Mouse (Mus musculus): Measurements from ENCODE around the gene Adamts4.

The Adamts4 gene

GRCm38 (mm10) chr1:171232348-171232747 lies 17.9 kb upstream of the Adamts4 start:
- DNase-seq, result no peak

DNA sequence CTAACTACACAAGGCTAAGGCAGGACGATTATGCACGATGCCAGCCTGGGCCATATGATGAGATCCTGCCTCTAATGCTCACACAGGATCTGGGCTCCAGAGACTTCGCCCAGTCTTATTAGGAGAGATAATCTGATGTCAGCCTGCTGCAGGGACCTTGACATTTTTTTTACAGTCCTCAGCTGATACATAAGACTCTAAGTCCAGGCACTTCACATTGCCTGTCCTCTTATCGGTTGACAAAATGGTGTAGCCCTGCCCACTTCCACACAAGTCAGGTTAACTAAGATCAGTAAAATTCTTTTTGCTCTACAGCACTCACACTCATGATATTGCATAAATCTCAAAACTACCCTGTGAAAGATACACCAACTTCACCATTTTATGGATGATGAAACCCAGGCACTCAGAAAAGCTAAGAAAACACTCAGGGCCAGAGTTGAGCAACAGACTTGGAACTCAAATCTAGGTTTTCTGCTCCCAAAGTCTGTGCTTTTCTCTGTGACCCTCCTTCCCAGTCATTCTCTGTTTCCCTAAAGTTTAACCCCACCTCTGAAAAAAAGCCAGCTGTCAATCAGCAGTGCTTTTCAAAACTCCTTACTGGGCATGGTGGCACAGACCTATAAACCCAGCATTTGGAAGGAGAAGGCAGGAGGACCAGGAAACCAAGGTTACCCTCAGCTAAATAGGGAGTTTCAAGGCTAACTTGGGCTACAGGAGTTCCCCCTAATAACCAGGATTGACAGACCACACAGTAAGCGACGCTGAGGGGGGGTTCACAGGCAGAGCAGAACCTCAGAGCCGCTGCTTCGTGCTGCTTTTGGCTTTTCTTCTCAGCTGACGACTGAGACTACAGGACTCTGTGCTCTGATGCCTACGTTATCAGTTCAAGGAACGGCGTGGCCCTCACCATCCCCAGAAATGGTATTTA lies 17.2 kb upstream of the Adamts4 start:
- DNase-seq, result no peak

- DNase-seq, result no peak
Observed at GRCm38 (mm10) chr1:171234126-171234525, 16.1 kb upstream of the Adamts4 start, which contains the start of gene Fcer1g. Gene Fcer1g, minus strand, starts transcription at chr1:171234365.

- no peak for DNase-seq
Observed at GRCm38 (mm10) chr1:171234538-171234937, 15.7 kb upstream of the Adamts4 start.

- no peak for DNase-seq
Observed at GRCm38 (mm10) chr1:171235791-171236190, 14.4 kb upstream of the Adamts4 start.

DNA sequence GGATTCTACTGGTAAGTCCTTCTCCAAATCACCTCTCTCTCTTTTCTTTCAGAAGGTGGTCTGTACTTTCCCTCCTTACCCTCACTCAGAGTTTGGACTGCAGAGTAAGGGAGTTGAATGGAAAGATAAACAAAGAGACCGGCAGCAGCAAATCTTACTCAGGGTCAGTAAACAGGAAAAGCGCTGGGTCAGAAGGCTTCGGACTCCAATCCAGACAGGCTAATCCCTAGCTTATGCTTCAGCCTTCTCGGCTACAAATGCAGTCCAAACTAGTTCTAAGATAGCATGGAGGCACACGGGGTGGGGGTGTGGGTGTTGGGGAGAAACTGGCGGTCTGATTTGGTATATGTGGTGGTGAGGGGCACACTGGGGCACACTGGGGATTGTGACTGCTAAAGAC lies 12.8 kb upstream of the Adamts4 start:
- DNase-seq, result peak in 1 of 2 experiments; percentile 50

DNA sequence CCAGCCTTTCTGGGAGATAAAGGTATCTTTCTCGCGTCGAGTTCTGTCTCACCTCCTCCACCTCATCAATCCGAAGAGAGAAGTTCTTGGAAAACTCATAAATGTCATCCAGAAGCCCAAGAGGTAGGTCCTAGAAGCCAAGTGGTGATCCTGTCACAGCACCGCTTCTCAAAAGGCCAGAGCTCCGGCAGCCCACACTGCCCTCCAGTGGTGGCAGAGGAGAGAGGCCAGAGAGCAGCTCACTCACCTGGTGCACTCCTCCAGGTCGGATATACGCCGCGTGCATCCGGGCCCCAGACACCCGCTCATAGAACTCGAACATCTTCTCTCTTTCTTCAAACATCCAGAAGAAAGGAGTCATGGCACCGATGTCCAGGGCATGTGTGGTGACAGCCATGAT lies 11.8 kb upstream of the Adamts4 start:
- peak; percentile 67 to 86 for DNase-seq

- peak; percentile 54 to 78 for DNase-seq
Observed at GRCm38 (mm10) chr1:171239992-171240744, 10.1 kb upstream of the Adamts4 start.

DNA sequence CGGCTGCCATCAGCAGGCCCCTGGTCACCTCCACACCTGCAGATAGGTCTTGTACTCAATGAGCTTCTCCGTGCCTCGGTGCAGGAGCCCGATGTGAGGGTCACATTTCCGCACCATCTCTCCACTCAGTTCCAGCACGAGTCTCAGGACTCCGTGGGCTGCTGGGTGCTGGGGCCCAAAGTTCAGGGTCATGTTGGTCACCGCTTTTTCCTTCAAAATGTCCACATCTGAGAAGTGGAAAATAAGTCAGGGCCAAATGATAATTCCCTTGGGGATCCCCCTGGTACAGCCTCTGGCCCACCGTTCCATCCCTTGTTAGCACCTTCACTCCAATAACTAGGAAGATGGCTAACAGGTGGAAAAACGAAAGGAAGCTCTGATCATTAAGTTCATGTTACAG lies 9.3 kb upstream of the Adamts4 start:
- no peak for DNase-seq

DNA sequence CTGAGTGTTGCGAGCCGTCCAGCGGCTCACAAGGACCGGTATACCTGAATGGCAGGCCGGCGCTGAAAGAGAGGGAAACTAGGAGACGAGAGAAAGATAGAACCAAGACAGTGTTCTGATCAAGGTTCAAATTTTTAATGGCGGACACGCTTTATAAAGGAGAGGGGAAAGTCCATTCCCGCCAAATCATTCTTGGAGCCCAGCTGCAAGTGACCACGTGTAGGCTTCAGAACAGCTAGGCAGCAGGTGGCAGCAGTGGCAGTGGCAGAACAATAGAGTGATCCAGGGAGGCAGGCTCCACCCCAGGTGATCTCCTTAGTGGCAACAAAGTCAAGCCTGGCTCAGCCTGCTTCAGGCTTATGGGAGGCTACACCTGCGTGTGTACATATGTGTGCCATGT lies 8.3 kb upstream of the Adamts4 start:
- DNase-seq, result peak; percentile 50 to 57

GRCm38 (mm10) chr1:171245353-171245752 lies 4.9 kb upstream of the Adamts4 start:
- DNase-seq, result no peak

DNA sequence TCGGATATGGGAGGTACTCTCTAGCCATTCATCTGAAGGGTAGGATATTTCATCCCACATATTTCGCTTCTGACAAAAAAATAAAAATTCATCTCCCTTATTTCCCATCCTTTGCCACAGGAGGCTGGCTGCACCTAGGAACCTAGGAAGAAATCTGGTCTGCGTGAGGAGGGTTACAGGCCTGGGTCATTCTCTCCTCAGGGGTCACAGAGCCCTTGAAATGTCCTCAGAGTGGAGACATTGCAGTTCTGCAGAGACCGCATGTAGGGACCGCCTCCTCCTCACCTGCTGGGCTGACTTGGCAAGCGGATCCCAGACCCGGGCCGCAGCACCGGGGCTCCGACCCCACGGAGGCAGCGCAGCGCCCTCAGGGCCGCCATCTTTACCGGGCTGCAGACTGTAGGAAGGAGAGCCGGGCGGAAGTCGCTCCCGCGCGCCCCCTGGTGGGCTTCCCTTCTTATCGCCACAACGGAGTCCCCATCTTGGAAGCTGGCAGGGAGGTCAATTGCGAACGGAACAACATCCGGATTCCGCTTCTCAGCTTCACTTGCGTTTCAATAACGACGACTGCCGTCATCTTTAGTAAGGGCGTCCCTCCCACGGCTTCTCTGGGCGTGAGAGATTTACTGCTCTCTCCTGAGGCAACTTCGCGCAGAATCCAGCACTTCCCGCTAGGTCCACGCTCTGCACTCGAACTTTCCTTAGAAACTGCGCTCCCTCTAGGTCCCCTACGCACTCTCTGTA lies 3.3 kb upstream of the Adamts4 start:
- peak; percentile 99 for DNase-seq

DNA sequence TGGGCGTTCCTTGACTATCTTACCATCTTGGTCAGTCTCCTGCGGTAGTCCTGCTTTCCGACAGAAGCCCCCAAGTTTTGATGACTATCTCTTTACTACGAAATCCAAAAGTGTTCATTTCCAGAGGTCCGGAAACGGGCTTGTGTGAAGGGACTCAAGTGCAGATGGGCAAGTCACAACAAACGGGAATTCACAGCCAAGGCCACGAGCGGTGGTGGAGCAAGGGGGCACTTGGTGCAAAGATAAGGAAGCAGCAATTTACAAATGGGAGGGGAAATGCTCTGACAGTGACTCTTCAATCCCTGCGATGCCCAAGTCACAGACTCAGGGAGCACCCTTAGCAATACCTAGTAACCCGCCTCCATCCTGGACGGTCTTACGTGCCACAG lies 2.8 kb upstream of the Adamts4 start:
- DNase-seq, result no peak

- peak in 1 of 2 experiments; percentile 42 for DNase-seq
Observed at GRCm38 (mm10) chr1:171247916-171248315, 2.3 kb upstream of the Adamts4 start.

DNA sequence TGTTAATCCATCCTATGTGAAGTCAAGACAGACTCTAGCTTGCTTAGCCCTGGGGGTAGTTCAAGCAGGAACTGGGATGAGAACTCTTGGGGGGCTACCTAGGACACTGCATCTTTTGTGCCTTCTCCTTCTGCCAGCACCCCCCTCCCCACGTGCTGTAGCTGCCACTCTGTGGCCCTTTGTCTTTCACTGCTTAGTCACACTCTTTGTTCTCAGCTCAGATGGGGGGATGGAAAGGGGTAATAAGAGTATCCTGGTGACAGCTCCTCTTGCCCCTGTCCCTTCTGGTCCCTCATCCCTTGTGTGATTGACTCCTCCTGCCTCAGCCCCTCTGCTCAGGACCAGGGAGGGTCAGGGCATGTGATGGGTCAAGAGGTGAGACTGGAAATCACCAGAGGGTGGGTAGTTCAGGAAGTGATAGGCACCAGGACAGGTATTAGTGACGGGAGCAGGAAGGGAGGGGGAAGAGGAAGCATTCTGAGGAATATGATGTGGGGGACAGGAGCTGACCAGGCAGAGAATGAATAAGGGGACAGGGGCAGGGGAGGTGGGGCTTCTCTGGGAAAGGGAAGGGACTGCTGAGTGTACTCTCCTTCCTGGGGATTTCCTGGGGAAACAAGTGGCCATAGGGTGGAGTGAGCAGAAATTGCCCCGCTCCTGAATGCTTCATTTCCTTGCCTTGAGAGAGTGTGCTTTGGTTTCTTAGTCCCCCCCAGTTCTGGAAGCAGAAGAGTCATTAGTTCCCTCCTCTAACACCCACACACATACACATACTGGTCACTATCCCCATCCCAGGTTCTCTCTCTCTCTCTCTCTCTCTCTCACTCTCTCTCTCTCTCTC lies 1.6 kb upstream of the Adamts4 start:
- peak in 1 of 2 experiments; percentile 26 for DNase-seq

- no peak for DNase-seq
Observed at GRCm38 (mm10) chr1:171250680-171251593, 716 bp downstream of the Adamts4 start, which contains the start of gene Ndufs2. Gene Ndufs2, minus strand, starts transcription at chr1:171251388.

DNA sequence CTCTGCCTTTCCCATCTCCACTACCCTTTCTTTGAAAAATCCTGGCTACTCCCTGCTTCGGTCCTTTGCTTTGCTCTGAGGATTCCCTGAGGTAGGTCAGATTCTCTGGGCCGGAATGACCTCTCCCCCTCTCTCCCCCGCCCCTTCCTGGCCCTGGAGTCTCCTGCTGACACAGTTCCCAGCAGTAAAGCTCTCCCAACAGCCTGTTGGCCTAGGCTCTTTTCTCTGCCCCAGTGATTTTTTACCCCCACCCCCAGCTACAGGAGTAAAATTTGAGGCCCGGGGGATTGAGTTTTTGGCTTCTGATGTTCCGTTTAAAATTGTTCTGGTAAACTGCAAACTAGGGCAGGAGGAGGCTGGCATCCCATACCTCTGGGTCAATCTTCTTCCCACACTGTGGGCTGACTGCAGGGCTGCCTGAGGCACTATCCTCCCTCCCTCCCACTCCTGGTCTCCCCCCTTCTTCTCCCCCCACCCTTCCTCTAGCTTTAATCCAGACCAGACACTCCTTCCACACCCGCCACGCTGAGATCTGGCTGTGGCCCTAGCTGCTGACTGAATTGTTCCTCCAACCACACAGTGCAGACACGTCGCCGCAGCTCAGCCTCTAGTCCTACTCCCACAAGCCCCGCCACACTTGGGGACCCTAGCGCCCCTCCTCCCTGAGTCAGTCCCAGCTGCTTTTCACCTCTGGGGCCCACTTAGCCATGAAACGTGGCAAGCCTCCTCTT lies 1.5 kb downstream of the Adamts4 start:
- DNase-seq, result peak; percentile 57 to 71

- DNase-seq, result no peak
Observed at GRCm38 (mm10) chr1:171252415-171252814, 2.2 kb downstream of the Adamts4 start.

- DNase-seq, result peak; percentile 75 to 82
Observed at GRCm38 (mm10) chr1:171256095-171256818, 6.0 kb downstream of the Adamts4 start.

All from kidney, postnatal 36 days (tissue).